Mouse (Mus musculus): ENCODE data around the gene Trim38. TPM values are rescaled to one million over a fixed set of nuclear protein-coding genes. Genes with fewer than 3 reads are reported as not detected.
A peak's percentile ranks its signal among the peaks of the same experiment; 100 is the strongest.
"Not testable (repeated sequence)": the region's sequence is repeated elsewhere in the genome, so short reads cannot be mapped to it uniquely, and the experiment has no call there.

The Trim38 gene
- total and polyA plus RNA-seq, 2 experiments from 2014 or later, result not detected

DNA sequence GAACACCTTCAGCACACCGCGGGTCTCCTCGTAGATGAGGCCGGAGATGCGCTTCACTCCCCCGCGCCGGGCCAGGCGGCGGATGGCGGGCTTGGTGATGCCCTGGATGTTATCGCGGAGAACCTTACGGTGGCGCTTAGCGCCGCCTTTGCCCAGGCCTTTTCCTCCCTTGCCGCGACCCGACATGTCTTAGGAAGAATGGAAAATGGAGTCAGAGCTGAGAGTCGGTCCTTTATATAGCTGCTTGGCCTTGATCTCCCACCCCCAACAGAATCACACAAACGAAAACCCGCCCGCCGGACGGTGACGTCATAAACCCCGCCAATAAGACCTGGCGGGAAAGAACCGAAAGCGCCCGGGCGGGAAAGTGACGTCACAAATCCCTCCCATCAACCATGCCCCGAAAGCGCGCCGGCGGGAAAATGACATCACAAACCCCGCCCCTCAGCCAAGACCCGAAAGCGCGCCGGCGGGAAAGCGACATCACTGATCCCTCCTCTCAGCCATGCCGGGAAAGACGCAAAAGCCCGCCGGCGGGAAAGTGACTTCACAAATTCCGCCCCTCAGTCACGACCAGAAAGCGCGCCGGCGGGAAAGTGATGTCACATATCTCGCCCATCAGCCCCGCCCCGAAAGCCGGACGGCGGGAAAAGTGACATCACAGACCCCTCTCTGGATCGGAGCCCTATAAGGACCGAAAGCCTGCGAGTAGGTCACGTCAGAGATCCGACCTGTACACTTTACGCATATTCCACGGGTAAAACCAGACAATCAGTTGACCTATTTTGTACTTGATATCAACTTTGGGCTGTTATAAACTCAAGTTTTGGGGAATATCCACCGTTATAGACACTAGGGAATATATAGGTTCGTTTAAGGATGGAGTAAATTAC is 8.5 kb upstream of the Trim38 start, which contains the start of gene Hist1h4a:
Gene Hist1h4a (minus strand): TSS at position 259 of the 893 bp plus-strand sequence.
- H3K27ac ChIP-seq, result peak within 1 kb of the TSS; percentile 89
- peak within 1 kb of the TSS; percentile 25 for H3K9ac ChIP-seq (replicated peaks; ENCODE audit: low read length)
- peaks cover 6% of the 10 kb centered on the region for H3K4me1 ChIP-seq (ENCODE audit: insufficient read depth, low read length)
- WGBS, result under 1% methylated on average over 61 of the region's 72 CpGs
- DNase-seq (ENCODE audit: low spot score) (peak; percentile 100), ATAC-seq (peak; percentile 85)
- H3K4me2 ChIP-seq (ENCODE audit: low read depth, low read length), result peak within 1 kb of the TSS; percentile 84
- no peaks in the 10 kb centered on the region for H3K9me3 ChIP-seq (ENCODE audit: low read length)
- TF ChIP-seq CTCF (IDR thresholded peaks at IDR 0.05; ENCODE audit: low read depth), result no peak
- H3K36me3 ChIP-seq (ENCODE audit: insufficient read depth, low read length), result no peaks in the 10 kb centered on the region
- no peaks in the 10 kb centered on the region for H3K27me3 ChIP-seq (ENCODE audit: insufficient read depth, low read length)
- H3K4me3 ChIP-seq (ENCODE audit: low read length), result peak within 1 kb of the TSS; percentile 41

DNA sequence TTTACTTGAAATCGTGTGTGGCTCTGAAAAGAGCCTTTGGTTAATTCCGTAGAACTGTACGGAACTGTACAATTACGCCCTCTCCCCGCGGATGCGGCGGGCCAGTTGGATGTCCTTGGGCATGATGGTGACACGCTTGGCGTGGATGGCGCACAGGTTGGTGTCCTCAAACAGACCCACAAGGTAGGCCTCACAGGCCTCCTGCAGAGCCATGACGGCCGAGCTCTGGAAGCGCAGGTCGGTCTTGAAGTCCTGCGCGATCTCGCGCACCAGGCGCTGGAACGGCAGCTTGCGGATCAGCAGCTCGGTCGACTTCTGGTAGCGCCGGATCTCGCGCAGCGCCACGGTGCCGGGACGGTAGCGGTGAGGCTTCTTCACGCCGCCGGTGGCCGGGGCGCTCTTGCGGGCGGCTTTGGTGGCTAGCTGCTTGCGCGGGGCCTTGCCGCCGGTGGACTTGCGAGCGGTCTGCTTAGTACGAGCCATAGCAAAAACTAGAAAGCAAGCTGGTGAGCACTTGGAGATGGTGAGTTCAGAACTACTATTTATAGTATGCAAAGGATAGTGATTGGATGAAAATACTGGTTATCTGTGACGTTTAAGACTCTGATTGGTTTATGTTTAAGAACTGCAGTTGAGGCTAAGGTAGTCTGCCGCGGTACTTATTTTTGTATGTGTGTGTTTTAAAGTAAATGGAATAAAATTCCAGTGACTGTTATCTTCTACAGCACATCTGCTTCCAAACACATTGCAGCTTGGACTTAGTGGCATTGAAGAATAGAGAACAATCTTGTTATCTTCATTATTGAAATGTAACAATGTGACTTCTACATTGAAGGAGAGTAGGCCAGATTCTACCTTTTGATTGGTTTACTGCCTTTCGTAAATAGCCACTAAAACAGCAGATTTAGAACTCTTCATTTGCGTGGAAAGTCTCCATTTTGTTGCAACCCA is 7.6 kb upstream of the Trim38 start, which contains the start of gene Hist1h3a:
Gene Hist1h3a (minus strand): TSS at position 516 of the 951 bp plus-strand sequence.
- peak; percentile 89 for DNase-seq (ENCODE audit: low spot score)
- peak; percentile 78 for ATAC-seq
- peak within 1 kb of the TSS; percentile 25 for H3K9ac ChIP-seq (replicated peaks; ENCODE audit: low read length)
- under 1% methylated on average over 25 of the region's 52 CpGs for WGBS
- not testable (repeated sequence) for H3K27me3 ChIP-seq (ENCODE audit: insufficient read depth, low read length); H3K4me1 ChIP-seq (ENCODE audit: insufficient read depth, low read length); H3K9me3 ChIP-seq (ENCODE audit: low read length); H3K36me3 ChIP-seq (ENCODE audit: insufficient read depth, low read length)
- H3K4me2 ChIP-seq (ENCODE audit: low read depth, low read length), result peak within 1 kb of the TSS; percentile 84
- peak within 1 kb of the TSS; percentile 55 for H3K4me3 ChIP-seq (ENCODE audit: low read length)
- peak within 1 kb of the TSS; percentile 89 for H3K27ac ChIP-seq

DNA sequence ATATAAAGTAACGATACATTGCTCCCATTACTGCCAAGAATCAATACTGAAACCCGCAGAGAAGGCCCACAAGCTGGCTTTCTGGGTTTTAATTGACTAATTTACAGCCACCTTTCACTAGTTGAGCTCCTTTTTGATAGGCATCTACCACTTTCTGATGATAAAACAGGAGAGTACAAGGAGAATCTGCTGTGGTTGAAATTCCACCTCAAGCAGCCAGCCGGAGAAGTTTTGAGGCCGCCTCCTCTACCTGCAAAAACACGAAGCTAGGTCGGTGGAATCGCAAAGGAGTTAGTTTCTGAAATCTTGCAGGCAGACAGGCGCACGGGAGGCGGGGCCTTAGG is 6.5 kb upstream of the Trim38 start:
- no peaks in the 10 kb centered on the region for H3K36me3 ChIP-seq (ENCODE audit: insufficient read depth, low read length)
- 2% methylated on average over 10 of the region's 10 CpGs for WGBS
- TF ChIP-seq CTCF (IDR thresholded peaks at IDR 0.05; ENCODE audit: low read depth), result no peak
- no peak for DNase-seq (ENCODE audit: low spot score)
- peak overlapping the region; percentile 55 for H3K4me3 ChIP-seq (ENCODE audit: low read length)
- ATAC-seq, result no peak
- peaks cover 6% of the 10 kb centered on the region for H3K4me1 ChIP-seq (ENCODE audit: insufficient read depth, low read length)
- H3K4me2 ChIP-seq (ENCODE audit: low read depth, low read length), result peak overlapping the region; percentile 84
- H3K9me3 ChIP-seq (ENCODE audit: low read length), result no peaks in the 10 kb centered on the region
- H3K27me3 ChIP-seq (ENCODE audit: insufficient read depth, low read length), result no peaks in the 10 kb centered on the region
- peak overlapping the region; percentile 89 for H3K27ac ChIP-seq
- H3K9ac ChIP-seq (replicated peaks; ENCODE audit: low read length), result peak overlapping the region; percentile 65; the same call in 1 of the 2 replicates

DNA sequence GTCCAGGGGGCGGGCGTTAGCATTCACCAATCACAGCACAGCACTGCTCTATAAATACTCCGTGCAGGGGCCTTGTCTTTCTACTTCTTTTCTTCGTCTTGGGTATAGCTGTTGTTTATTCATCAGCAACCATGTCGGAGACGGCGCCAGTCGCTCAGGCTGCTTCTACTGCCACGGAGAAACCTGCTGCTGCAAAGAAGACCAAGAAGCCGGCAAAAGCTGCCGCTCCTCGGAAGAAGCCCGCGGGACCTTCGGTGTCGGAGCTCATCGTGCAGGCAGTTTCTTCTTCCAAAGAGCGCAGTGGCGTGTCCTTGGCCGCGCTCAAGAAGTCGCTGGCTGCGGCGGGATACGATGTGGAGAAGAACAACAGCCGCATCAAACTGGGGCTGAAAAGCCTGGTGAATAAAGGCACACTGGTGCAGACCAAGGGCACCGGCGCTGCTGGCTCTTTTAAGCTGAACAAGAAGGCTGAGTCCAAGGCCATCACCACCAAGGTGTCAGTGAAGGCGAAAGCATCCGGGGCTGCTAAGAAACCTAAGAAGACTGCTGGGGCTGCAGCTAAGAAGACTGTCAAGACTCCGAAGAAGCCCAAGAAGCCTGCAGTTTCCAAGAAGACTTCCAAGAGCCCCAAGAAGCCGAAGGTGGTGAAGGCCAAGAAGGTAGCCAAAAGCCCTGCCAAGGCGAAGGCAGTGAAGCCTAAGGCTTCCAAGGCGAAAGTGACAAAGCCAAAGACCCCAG is 6.0 kb upstream of the Trim38 start, which contains the start of gene Hist1h1a:
Gene Hist1h1a (plus strand): TSS at position 81 of the 738 bp plus-strand sequence.
- H3K4me3 ChIP-seq (ENCODE audit: low read length), result peak within 1 kb of the TSS; percentile 55
- peaks cover 6% of the 10 kb centered on the region for H3K4me1 ChIP-seq (ENCODE audit: insufficient read depth, low read length)
- no peaks in the 10 kb centered on the region for H3K36me3 ChIP-seq (ENCODE audit: insufficient read depth, low read length)
- no peaks in the 10 kb centered on the region for H3K9me3 ChIP-seq (ENCODE audit: low read length)
- 3% methylated on average over 34 of the region's 34 CpGs for WGBS
- TF ChIP-seq CTCF (IDR thresholded peaks at IDR 0.05; ENCODE audit: low read depth), result no peak
- H3K9ac ChIP-seq (replicated peaks; ENCODE audit: low read length), result peak within 1 kb of the TSS; percentile 65
- H3K4me2 ChIP-seq (ENCODE audit: low read depth, low read length), result peak within 1 kb of the TSS; percentile 84
- H3K27me3 ChIP-seq (ENCODE audit: insufficient read depth, low read length), result no peaks in the 10 kb centered on the region
- DNase-seq (ENCODE audit: low spot score), result peak; percentile 94
- peak; percentile 78 for ATAC-seq
- peak within 1 kb of the TSS; percentile 89 for H3K27ac ChIP-seq

DNA sequence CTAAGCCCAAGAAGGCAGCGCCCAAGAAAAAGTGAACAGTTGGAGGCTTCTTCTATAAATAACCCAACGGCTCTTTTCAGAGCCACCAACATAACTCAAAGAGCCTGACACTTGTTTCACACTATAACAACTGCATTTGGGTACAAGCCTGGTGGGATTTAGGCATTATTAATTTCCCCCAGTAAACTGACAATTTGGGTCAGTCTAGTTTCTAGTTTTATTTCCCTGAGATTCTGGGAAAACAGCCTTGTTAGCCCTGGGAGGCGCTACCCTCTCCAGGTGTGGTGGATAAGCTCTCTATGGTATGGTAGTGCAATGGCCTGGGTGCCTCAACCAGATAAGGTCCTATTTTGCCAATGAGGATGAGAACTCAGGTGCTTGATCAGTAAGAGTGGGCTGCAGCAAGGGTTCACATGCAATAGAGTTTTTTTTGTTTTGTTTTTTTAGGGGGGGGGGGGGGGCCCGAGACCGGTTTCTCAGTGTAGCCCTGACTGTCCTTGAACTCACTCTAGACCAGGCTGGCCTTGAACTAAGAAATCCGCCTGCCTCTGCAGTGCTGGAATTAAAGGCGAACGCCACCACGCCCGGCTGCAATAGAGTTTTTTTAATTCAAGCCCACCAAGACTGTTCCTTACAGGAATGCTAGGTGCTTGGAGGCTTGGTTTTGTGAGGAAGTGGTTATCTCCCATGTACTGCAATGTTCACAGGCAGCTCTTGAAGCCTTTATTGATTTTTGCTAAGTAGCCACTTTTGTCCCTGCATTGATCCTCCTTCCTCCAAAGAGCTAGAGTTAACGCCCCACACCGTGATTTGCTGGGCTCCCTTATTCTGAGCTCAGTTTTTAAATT is 5.2 kb upstream of the Trim38 start:
- ATAC-seq, result no peak
- 37% methylated on average over 12 of the region's 12 CpGs for WGBS

More for the DNA sequence above, 5.2 kb upstream of the Trim38 start:
- H3K4me3 ChIP-seq (ENCODE audit: low read length), result peak overlapping the region; percentile 55
- H3K9me3 ChIP-seq (ENCODE audit: low read length), result no peaks in the 10 kb centered on the region
- peak overlapping the region; percentile 65 for H3K9ac ChIP-seq (replicated peaks; ENCODE audit: low read length)
- H3K4me1 ChIP-seq (ENCODE audit: insufficient read depth, low read length), result peaks cover 6% of the 10 kb centered on the region
- H3K27me3 ChIP-seq (ENCODE audit: insufficient read depth, low read length), result no peaks in the 10 kb centered on the region
- peak overlapping the region; percentile 89; the same call in 1 of the 2 replicates for H3K27ac ChIP-seq
- no peak for TF ChIP-seq CTCF (IDR thresholded peaks at IDR 0.05; ENCODE audit: low read depth)
- no peak for DNase-seq (ENCODE audit: low spot score)
- peak overlapping the region; percentile 84 for H3K4me2 ChIP-seq (ENCODE audit: low read depth, low read length)
- no peaks in the 10 kb centered on the region for H3K36me3 ChIP-seq (ENCODE audit: insufficient read depth, low read length)

All from hindbrain, postnatal 0 days (tissue).